Mouse (Mus musculus) CH12.LX (cell line): ENCODE results near the gene BC051665. TPM values are rescaled to one million over a fixed set of nuclear protein-coding genes. Genes with fewer than 3 reads are reported as not detected.

Experiments
- DNase-seq: peaks from one replicate; pipeline ENCODE4 v3.0.0-alpha.2; 2013; ENCODE audit errors: extremely low read depth
- H3K27ac ChIP-seq: 2 replicates; pipeline ENCODE4 v1.5.1; 2012; ENCODE audit warnings: low read depth, mild to moderate bottlenecking, control low read depth, moderate library complexity; ENCODE audit not compliant: insufficient read depth
- H3K27me3 ChIP-seq: replicated peaks from 2 replicates; pipeline ENCODE3; 2012; ENCODE audit warnings: inconsistent platforms
- H3K36me3 ChIP-seq, 2 experiments: replicated peaks in 1 of 2; 2 replicates each; pipeline versions ENCODE3 to v1.6.1; 2012; ENCODE audit warnings: inconsistent platforms in 1 of 2, low read length in 1 of 2, mild to moderate bottlenecking in 1 of 2, mixed read lengths in 1 of 2, moderate library complexity in 1 of 2; ENCODE audit not compliant: control insufficient read depth in 1 of 2, insufficient read depth in 1 of 2
- H3K4me1 ChIP-seq, 2 experiments: 2 replicates each; pipeline ENCODE4 v1.6.1; 2012; ENCODE audit warnings: inconsistent platforms in 1 of 2, moderate library complexity in 1 of 2; ENCODE audit not compliant: insufficient read depth in 2 of 2, control insufficient read depth in 1 of 2
- H3K4me2 ChIP-seq: 2 replicates; pipeline ENCODE4 v1.6.1; 2012; ENCODE audit warnings: low read depth, mild to moderate bottlenecking, control low read depth; ENCODE audit not compliant: poor library complexity, insufficient read depth, severe bottlenecking
- H3K4me3 ChIP-seq, 3 experiments: fragments of 150-350 bp in 1 of 3; sonication (generic) in 1 of 3; replicated peaks in 1 of 3; 2 replicates each; pipeline versions ENCODE3 to v1.5.1; 2011 to 2012; ENCODE audit warnings: low read depth in 2 of 3, low read length in 2 of 3, mild to moderate bottlenecking in 2 of 3, moderate library complexity in 2 of 3, control low read depth in 1 of 3, improper control_type of control experiment in 1 of 3, inconsistent platforms in 1 of 3, mixed read lengths in 1 of 3; ENCODE audit not compliant: poor library complexity in 1 of 3
- H3K79me2 ChIP-seq: replicated peaks from 2 replicates; pipeline ENCODE4 v1.6.1; 2012; ENCODE audit warnings: mild to moderate bottlenecking, moderate library complexity; ENCODE audit not compliant: control insufficient read depth, poor library complexity, insufficient read depth, severe bottlenecking; ENCODE audit errors: extremely low read depth
- H3K9ac ChIP-seq: 2 replicates; pipeline ENCODE4 v1.6.1; 2012; ENCODE audit warnings: low read depth, mild to moderate bottlenecking, control low read depth, moderate library complexity; ENCODE audit not compliant: insufficient read depth
- H3K9me3 ChIP-seq: replicated peaks from 2 replicates; pipeline ENCODE3; 2012; ENCODE audit warnings: low read length, inconsistent platforms, mixed read lengths
- BHLHE40 ChIP-seq: IDR thresholded peaks from 2 replicates; pipeline ENCODE4 v1.6.1; 2011; ENCODE audit warnings: mild to moderate bottlenecking, low read depth, low read length, improper control_type of control experiment
- CHD1 ChIP-seq: IDR thresholded peaks from 2 replicates; pipeline ENCODE4 v1.6.1; 2012; ENCODE audit warnings: low read depth, low read length, improper control_type of control experiment, inconsistent platforms
- E2F4 ChIP-seq: IDR thresholded peaks from 2 replicates; pipeline ENCODE4 v1.6.1; 2011; ENCODE audit warnings: low read depth, low read length, improper control_type of control experiment; ENCODE audit not compliant: insufficient replicate concordance
- EP300 ChIP-seq: IDR thresholded peaks from 2 replicates; pipeline ENCODE4 v1.6.1; 2011; ENCODE audit warnings: low read length, improper control_type of control experiment
- ETS1 ChIP-seq: conservative IDR thresholded peaks from 2 replicates; pipeline ENCODE4 v1.6.1; 2012; ENCODE audit warnings: low read depth, mild to moderate bottlenecking, inconsistent platforms, low read length, improper control_type of control experiment, moderate library complexity
- GABPA ChIP-seq: IDR thresholded peaks from 2 replicates; pipeline ENCODE4 v1.6.1; 2012; ENCODE audit warnings: low read depth, low read length, improper control_type of control experiment, inconsistent platforms; ENCODE audit not compliant: insufficient replicate concordance
- HCFC1 ChIP-seq: IDR thresholded peaks from 2 replicates; pipeline ENCODE4 v1.6.1; 2012; ENCODE audit warnings: low read depth, mild to moderate bottlenecking, inconsistent platforms, low read length, improper control_type of control experiment
- IRF4 ChIP-seq: IDR thresholded peaks from 2 replicates; pipeline ENCODE4 v1.6.1; 2014; ENCODE audit warnings: low read depth, mild to moderate bottlenecking, inconsistent platforms, low read length, improper control_type of control experiment
- JUND ChIP-seq: conservative IDR thresholded peaks from 2 replicates; pipeline ENCODE4 v1.6.1; 2011; ENCODE audit warnings: low read depth, low read length, improper control_type of control experiment
- MAFK ChIP-seq: IDR thresholded peaks from 2 replicates; pipeline ENCODE4 v1.6.1; 2011; ENCODE audit warnings: low read length, improper control_type of control experiment; ENCODE audit not compliant: insufficient replicate concordance
- MAZ ChIP-seq: IDR thresholded peaks from 2 replicates; pipeline ENCODE4 v1.6.1; 2012; ENCODE audit warnings: low read depth, mild to moderate bottlenecking, inconsistent platforms, low read length, improper control_type of control experiment, moderate library complexity
- MEF2A ChIP-seq: IDR thresholded peaks from 2 replicates; pipeline ENCODE4 v1.6.1; 2014; ENCODE audit warnings: low read depth, mild to moderate bottlenecking, inconsistent platforms, low read length, improper control_type of control experiment, borderline replicate concordance
- MXI1 ChIP-seq: IDR thresholded peaks from 2 replicates; pipeline ENCODE4 v1.6.1; 2011; ENCODE audit warnings: mild to moderate bottlenecking, low read depth, low read length, improper control_type of control experiment
- MYC ChIP-seq: IDR thresholded peaks from 2 replicates; pipeline ENCODE4 v1.6.1; 2011; ENCODE audit warnings: low read depth, mild to moderate bottlenecking, improper control_type of control experiment, low read length
- NELFE ChIP-seq: IDR thresholded peaks from 2 replicates; pipeline ENCODE4 v1.6.1; 2011; ENCODE audit warnings: low read depth, low read length, improper control_type of control experiment
- NRF1 ChIP-seq: IDR thresholded peaks from 2 replicates; pipeline ENCODE4 v1.6.1; 2014; ENCODE audit warnings: low read depth, mild to moderate bottlenecking, inconsistent platforms, low read length, improper control_type of control experiment, moderate library complexity
- POLR2A ChIP-seq: IDR thresholded peaks from 2 replicates; pipeline ENCODE4 v1.6.1; 2011; ENCODE audit warnings: low read depth, mild to moderate bottlenecking, improper control_type of control experiment, low read length
- POLR2AphosphoS2 ChIP-seq: IDR thresholded peaks from 2 replicates; pipeline ENCODE4 v1.6.1; 2011; ENCODE audit warnings: low read depth, low read length, improper control_type of control experiment
- RAD21 ChIP-seq: IDR thresholded peaks from 2 replicates; pipeline ENCODE4 v1.6.1; 2011; ENCODE audit warnings: low read depth, mild to moderate bottlenecking, low read length, improper control_type of control experiment, moderate library complexity
- SIN3A ChIP-seq: IDR thresholded peaks from 2 replicates; pipeline ENCODE4 v1.6.1; 2012; ENCODE audit warnings: low read length, improper control_type of control experiment, inconsistent platforms
- SMC3 ChIP-seq: IDR thresholded peaks from 2 replicates; pipeline ENCODE4 v1.6.1; 2011; ENCODE audit warnings: low read depth, low read length, improper control_type of control experiment
- TCF12 ChIP-seq: IDR thresholded peaks from 2 replicates; pipeline ENCODE4 v1.6.1; 2014; ENCODE audit warnings: low read depth, mild to moderate bottlenecking, inconsistent platforms, low read length, improper control_type of control experiment
- UBTF ChIP-seq: IDR thresholded peaks from 2 replicates; pipeline ENCODE4 v1.6.1; 2012; ENCODE audit warnings: low read depth, mild to moderate bottlenecking, inconsistent platforms, low read length, improper control_type of control experiment, moderate library complexity
- USF1 ChIP-seq: IDR thresholded peaks from 2 replicates; pipeline ENCODE4 v1.6.1; 2014; ENCODE audit warnings: low read depth, mild to moderate bottlenecking, inconsistent platforms, low read length, improper control_type of control experiment
- USF2 ChIP-seq: conservative IDR thresholded peaks from 2 replicates; pipeline ENCODE4 v1.6.1; 2011; ENCODE audit warnings: low read depth, low read length, improper control_type of control experiment
- ZC3H11A ChIP-seq: IDR thresholded peaks from 2 replicates; pipeline ENCODE4 v1.6.1; 2012; ENCODE audit warnings: low read depth, mild to moderate bottlenecking, inconsistent platforms, low read length, improper control_type of control experiment
- ZMIZ1 ChIP-seq: IDR thresholded peaks from 2 replicates; pipeline ENCODE4 v1.6.1; 2012; ENCODE audit warnings: low read depth, mild to moderate bottlenecking, inconsistent platforms, low read length, improper control_type of control experiment
- ZNF384 ChIP-seq: IDR thresholded peaks from 2 replicates; pipeline ENCODE4 v1.6.1; 2012; ENCODE audit warnings: low read depth, low read length, improper control_type of control experiment, inconsistent platforms
- dilution Hi-C: fragments of 300-500 bp; cut with MboI; formaldehyde crosslinking; loops from 2 replicates; pipeline ENCODE4 v1.14.3; 2020; ENCODE audit warnings: low sequenced_read_pairs; ENCODE audit not compliant: extremely low pct_unique_long_range_greater_than_20kb, extremely low pct_ligation_motif_present
- in situ Hi-C: fragments of 300-500 bp; cut with MboI; formaldehyde crosslinking; loops from 3 replicates; pipeline ENCODE4 v1.14.3; 2019; ENCODE audit warnings: low sequenced_read_pairs, low pct_ligation_motif_present, low pct_unique_long_range_greater_than_20kb, mixed read lengths
- polyA plus RNA-seq: library from polyadenylated mRNA; unstranded; fragments of >175 nt; gene quantifications from 2 replicates; pipeline ENCODE4 v1.2.1, GENCODE M21; 2012; ENCODE audit warnings: low read depth; ENCODE audit not compliant: insufficient read length
- total RNA-seq, 2 experiments: library from RNA; depleted of rRNA; stranded (reverse); fragments of 300-350 nt in 1 of 2; fragments of >200 nt in 1 of 2; gene quantifications; 2 replicates each; pipeline ENCODE4 v1.2.3; 2012 to 2014

Gene BC051665
- total and polyA plus RNA-seq, 3 experiments = not detected

DNA sequence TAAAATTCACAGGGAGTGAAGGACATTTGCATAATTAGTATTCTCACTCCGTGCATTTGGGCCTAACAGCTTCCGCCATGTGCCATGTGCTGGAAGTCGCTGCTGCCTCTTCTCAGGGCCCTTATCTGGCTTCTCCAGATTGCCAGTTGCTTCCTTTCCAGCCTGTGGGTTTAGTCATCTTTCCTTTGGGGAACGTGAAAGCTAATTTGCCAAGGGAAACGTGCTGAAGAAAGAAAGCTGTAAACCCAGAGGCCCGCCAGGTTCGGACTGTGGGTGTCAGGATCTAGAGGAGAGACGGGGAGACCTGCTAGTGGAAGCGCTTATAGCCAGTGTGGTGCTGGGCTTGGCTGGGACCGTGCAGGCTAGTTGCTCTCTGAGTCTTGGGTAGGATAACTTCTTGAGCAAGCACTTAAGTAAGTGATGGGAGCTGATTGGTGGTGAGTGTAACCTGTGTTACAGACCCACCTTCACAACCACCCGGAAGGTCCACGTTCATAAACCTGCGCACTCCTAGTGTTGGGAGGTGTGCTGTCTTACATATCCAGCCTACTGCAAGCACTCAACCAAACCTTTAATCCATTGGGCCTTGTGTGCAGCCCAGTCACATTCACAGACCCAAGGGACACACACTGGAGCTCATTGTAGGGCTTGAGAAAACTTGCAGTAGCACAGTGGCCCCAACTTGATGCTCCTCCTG, 42.6 kb downstream of the BC051665 start:
- peaks cover 95% of the 10 kb centered on the region for H3K9me3 ChIP-seq
- dilution Hi-C loops (no loop called here), in situ Hi-C loops (no loop called here)
- TF ChIP-seq SMC3 (no peak), ZC3H11A (no peak)
- DNase-seq = no peak
- H3K79me2 ChIP-seq = no peaks in the 10 kb centered on the region
- H3K4me1 ChIP-seq = no peaks in the 10 kb centered on the region
- no peak overlapping the region for H3K9ac ChIP-seq
- H3K4me3 ChIP-seq = no peak overlapping the region
- H3K27me3 ChIP-seq = no peaks in the 10 kb centered on the region
- H3K27ac ChIP-seq = no peak overlapping the region
- no peak overlapping the region for H3K4me2 ChIP-seq
- H3K36me3 ChIP-seq = no peaks in the 10 kb centered on the region

DNA sequence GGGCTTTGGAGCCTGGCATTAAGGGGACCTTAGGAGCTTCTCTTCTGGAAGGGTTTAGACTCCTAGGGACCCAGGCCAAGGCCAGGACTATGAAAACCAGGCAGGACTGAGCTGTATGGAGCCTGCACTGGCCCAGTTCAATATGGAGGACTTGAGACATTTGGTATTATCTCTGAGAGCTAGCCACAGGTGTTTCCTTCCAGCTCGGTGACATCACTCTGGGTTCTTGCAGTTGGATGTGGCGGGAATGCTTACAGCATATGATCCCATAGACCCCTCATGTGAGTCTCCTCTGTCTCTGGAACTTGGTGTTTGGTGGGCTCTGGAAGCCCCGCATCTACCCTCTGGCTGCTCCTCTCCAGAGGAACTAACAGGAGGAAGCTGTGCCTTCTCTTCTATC, 43.6 kb downstream of the BC051665 start:
- Histone ChIP-seq H3K27ac (no peak overlapping the region), H3K4me3 (no peak overlapping the region), H3K36me3 (no peaks in the 10 kb centered on the region)

DNA sequence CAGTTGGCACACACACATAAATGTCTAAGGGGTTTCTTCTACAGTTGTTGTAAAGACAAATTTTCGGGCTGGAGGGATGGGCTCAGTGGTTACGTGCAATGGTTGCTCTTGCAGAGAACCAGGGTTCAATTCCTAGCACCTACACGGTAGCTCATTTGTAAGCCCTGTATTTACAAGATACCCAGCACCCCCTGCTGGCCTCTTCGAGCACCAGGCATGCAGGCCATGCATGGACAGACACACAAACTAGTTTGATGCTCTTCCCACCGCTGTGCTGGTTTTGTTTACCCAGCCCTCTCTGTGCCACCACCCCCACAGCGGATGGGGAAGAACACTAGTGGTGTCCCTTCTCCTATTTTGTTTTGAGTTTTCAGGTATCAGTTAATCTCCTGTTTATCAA, 45.9 kb downstream of the BC051665 start:
- peaks cover 96% of the 10 kb centered on the region for H3K9me3 ChIP-seq
- no peak overlapping the region for H3K4me3 ChIP-seq
- H3K36me3 ChIP-seq = no peaks in the 10 kb centered on the region
- H3K79me2 ChIP-seq = no peaks in the 10 kb centered on the region
- in situ Hi-C loops = no loop called here
- DNase-seq = no peak
- dilution Hi-C loops = no loop called here
- no peaks in the 10 kb centered on the region for H3K4me1 ChIP-seq
- H3K9ac ChIP-seq = no peak overlapping the region
- no peak overlapping the region for H3K4me2 ChIP-seq
- no peak overlapping the region for H3K27ac ChIP-seq
- TF ChIP-seq POLR2A (no peak), MXI1 (no peak), JUND (no peak), EP300 (no peak), MYC (no peak), ZNF384 (no peak), UBTF (no peak), IRF4 (no peak), GABPA (no peak), ETS1 (no peak)
- H3K27me3 ChIP-seq = no peaks in the 10 kb centered on the region

More for the DNA sequence above, 43.6 kb downstream of the BC051665 start:
- Histone ChIP-seq H3K79me2 (no peaks in the 10 kb centered on the region), H3K4me1 (no peaks in the 10 kb centered on the region), H3K9me3 (peaks cover 95% of the 10 kb centered on the region), H3K9ac (no peak overlapping the region), H3K4me2 (no peak overlapping the region), H3K27me3 (no peaks in the 10 kb centered on the region)
- in situ Hi-C loops = no loop called here
- DNase-seq = no peak
- dilution Hi-C loops = no loop called here
- TF ChIP-seq MAZ (no peak), MAFK (no peak), USF1 (no peak), CHD1 (no peak), SMC3 (no peak), POLR2AphosphoS2 (no peak), HCFC1 (no peak), E2F4 (no peak), BHLHE40 (no peak), RAD21 (no peak), JUND (no peak), MEF2A (no peak), NRF1 (no peak), ZMIZ1 (no peak), SIN3A (no peak), TCF12 (no peak), USF2 (no peak), NELFE (no peak)
